Mouse (Mus musculus): ENCODE measurements around the gene Arhgef18.

DNA sequence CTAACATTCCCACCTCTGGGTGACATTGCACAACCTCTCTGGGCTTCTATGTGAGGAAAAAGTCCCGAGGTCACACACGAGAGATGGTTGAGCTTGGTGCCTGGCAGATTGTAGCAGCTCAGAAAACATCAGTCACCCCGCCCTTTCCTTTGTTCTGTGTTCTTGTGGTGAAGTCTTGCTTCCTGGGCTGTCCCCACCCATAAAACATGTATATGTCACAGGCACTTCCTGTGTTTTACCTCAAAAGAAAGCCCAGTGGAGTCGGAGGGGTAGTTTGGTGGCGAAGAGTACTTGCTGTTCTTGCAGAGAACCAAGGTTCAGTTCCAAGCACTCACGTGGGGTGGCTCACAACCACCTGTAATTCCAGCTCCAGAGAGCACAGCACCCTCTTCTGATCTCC lies 37.2 kb upstream of the Arhgef18 start:
- peak; percentile 15; the same call in 1 of the 2 replicates for TF ChIP-seq CTCF (IDR thresholded peaks at IDR 0.05; ENCODE audit: extremely low read depth, insufficient read depth, insufficient read length, insufficient replicate concordance)
- no peak; the same call in 1 of the 2 replicates for TF ChIP-seq POLR2A (IDR thresholded peaks at IDR 0.05; ENCODE audit: low read depth, low read length)

Measured in spleen, adult 2 months (tissue).